Mouse (Mus musculus) C2C12 (cell line): ENCODE data around the gene Car9. TPM values are rescaled to one million over a fixed set of nuclear protein-coding genes. Genes with fewer than 3 reads are reported as not detected.

ENCODE experiments used
- H3K27me3 ChIP-seq: one replicate; pipeline ENCODE4 v1.6.1; 2011; ENCODE audit not compliant: control insufficient read depth, insufficient read depth, insufficient read length
- H3K36me3 ChIP-seq: one replicate; pipeline ENCODE4 v1.6.1; 2011; ENCODE audit not compliant: control insufficient read depth, insufficient read depth
- H3K4me3 ChIP-seq: one replicate; pipeline ENCODE4 v1.5.1; 2011; ENCODE audit warnings: mild to moderate bottlenecking, control low read depth; ENCODE audit not compliant: poor library complexity, insufficient read depth, severe bottlenecking
- H3K79me2 ChIP-seq: one replicate; pipeline ENCODE4 v1.6.1; 2011; ENCODE audit not compliant: control insufficient read depth, insufficient read depth
- H3K79me3 ChIP-seq: one replicate; pipeline ENCODE4 v1.6.1; 2011; ENCODE audit warnings: low read depth, control low read depth
- H3ac ChIP-seq: one replicate; pipeline ENCODE3; 2011; ENCODE audit warnings: low read depth; ENCODE audit not compliant: control insufficient read depth, insufficient read length
- CEBPB ChIP-seq: IDR thresholded peaks from one replicate; pipeline ENCODE4 v1.6.1; 2011; ENCODE audit warnings: low read depth, mild to moderate bottlenecking, control low read depth, moderate library complexity
- CTCF ChIP-seq: IDR thresholded peaks from one replicate; pipeline ENCODE4 v1.5.1; 2011; ENCODE audit not compliant: control insufficient read depth, insufficient read depth, insufficient read length
- FOSL1 ChIP-seq: IDR thresholded peaks from one replicate; pipeline ENCODE4 v1.8.0; 2011; ENCODE audit warnings: mild to moderate bottlenecking, low read length; ENCODE audit not compliant: poor library complexity, insufficient read depth, severe bottlenecking
- MAX ChIP-seq: IDR thresholded peaks from one replicate; pipeline ENCODE4 v1.6.1; 2011; ENCODE audit warnings: mild to moderate bottlenecking, control low read depth
- MYOD1 ChIP-seq: IDR thresholded peaks from one replicate; pipeline ENCODE4 v1.6.1; 2011; ENCODE audit warnings: low read depth; ENCODE audit not compliant: control insufficient read depth, insufficient read length
- MYOG ChIP-seq: IDR thresholded peaks from one replicate; pipeline ENCODE4 v1.6.1; 2011; ENCODE audit not compliant: control insufficient read depth, insufficient read length; ENCODE audit errors: extremely low read depth
- USF1 ChIP-seq: IDR thresholded peaks from one replicate; pipeline ENCODE4 v1.6.1; 2011; ENCODE audit warnings: low read depth, mild to moderate bottlenecking, control low read depth, moderate library complexity
- polyA plus RNA-seq: library from polyadenylated mRNA; unstranded; fragments of >200 nt; fragmentation: generic; extraction: Trizol; gene quantifications from one replicate; pipeline ENCODE4 v1.2.1, GENCODE M21; 2012; ENCODE audit warnings: missing spikeins

Car9 gene
- polyA plus RNA-seq, 1 experiment = 0.67 TPM

- peak overlapping the region; percentile 83 for H3ac ChIP-seq
- no peaks in the 10 kb centered on the region for H3K27me3 ChIP-seq
- peaks cover 86% of the 10 kb centered on the region for H3K79me2 ChIP-seq
- peak; percentile 18 for TF ChIP-seq MAX
- no peak for TF ChIP-seq CTCF
- peaks cover 64% of the 10 kb centered on the region for H3K79me3 ChIP-seq
- H3K4me3 ChIP-seq = peak overlapping the region; percentile 86
- H3K36me3 ChIP-seq = peaks cover 36% of the 10 kb centered on the region
Observed at GRCm38 (mm10) chr4:43558631-43559356, 52.0 kb downstream of the Car9 start.

GRCm38 (mm10) chr4:43559519-43560242, 52.9 kb downstream of the Car9 start:
- peaks cover 59% of the 10 kb centered on the region for H3K79me3 ChIP-seq
- no peak for TF ChIP-seq USF1
- TF ChIP-seq MYOD1 = peak; percentile 78
- TF ChIP-seq CEBPB = peak; percentile 88
- peak overlapping the region; percentile 86 for H3ac ChIP-seq

GRCm38 (mm10) chr4:43560243-43560611, 53.5 kb downstream of the Car9 start:
- TF ChIP-seq CEBPB (no peak), CTCF (no peak), MYOG (no peak), MAX (peak; percentile 30), MYOD1 (no peak), FOSL1 (no peak)
- peaks cover 81% of the 10 kb centered on the region for H3K79me2 ChIP-seq
- H3K36me3 ChIP-seq = peaks cover 28% of the 10 kb centered on the region
- H3ac ChIP-seq = peak overlapping the region; percentile 27
- peak overlapping the region; percentile 86 for H3K4me3 ChIP-seq
- peaks cover 58% of the 10 kb centered on the region for H3K79me3 ChIP-seq
- no peaks in the 10 kb centered on the region for H3K27me3 ChIP-seq

More at GRCm38 (mm10) chr4:43559519-43560242, 52.9 kb downstream of the Car9 start:
- Histone ChIP-seq H3K27me3 (no peaks in the 10 kb centered on the region), H3K36me3 (peaks cover 28% of the 10 kb centered on the region), H3K79me2 (peaks cover 87% of the 10 kb centered on the region), H3K4me3 (peak overlapping the region; percentile 86)

- Histone ChIP-seq H3K27me3 (no peaks in the 10 kb centered on the region), H3K79me2 (peaks cover 74% of the 10 kb centered on the region), H3K4me3 (peak overlapping the region; percentile 86), H3ac (peak overlapping the region; percentile 77), H3K79me3 (peaks cover 55% of the 10 kb centered on the region), H3K36me3 (peaks cover 28% of the 10 kb centered on the region)
- no peak for TF ChIP-seq CEBPB
- no peak for TF ChIP-seq MYOD1
- no peak for TF ChIP-seq USF1
- no peak for TF ChIP-seq MYOG
- TF ChIP-seq FOSL1 = no peak
- no peak for TF ChIP-seq MAX
- no peak for TF ChIP-seq CTCF
Observed at GRCm38 (mm10) chr4:43560976-43561375, 54.2 kb downstream of the Car9 start.

- Histone ChIP-seq H3K36me3 (peaks cover 27% of the 10 kb centered on the region), H3K27me3 (no peaks in the 10 kb centered on the region), H3K79me3 (peaks cover 50% of the 10 kb centered on the region), H3ac (peak overlapping the region; percentile 86), H3K79me2 (peaks cover 69% of the 10 kb centered on the region), H3K4me3 (peak overlapping the region; percentile 86)
- TF ChIP-seq USF1 (no peak), MYOG (no peak), MYOD1 (no peak), CEBPB (no peak), CTCF (no peak), MAX (no peak), FOSL1 (no peak)
Observed at GRCm38 (mm10) chr4:43561436-43561996, 54.8 kb downstream of the Car9 start.
